Mouse (Mus musculus): ENCODE measurements around the gene Mesd. TPM values are rescaled to one million over a fixed set of nuclear protein-coding genes. Genes with fewer than 3 reads are reported as not detected.

Gene Mesd
- polyA plus RNA-seq, 2 experiments = 39.8 to 79.5 TPM

DNA sequence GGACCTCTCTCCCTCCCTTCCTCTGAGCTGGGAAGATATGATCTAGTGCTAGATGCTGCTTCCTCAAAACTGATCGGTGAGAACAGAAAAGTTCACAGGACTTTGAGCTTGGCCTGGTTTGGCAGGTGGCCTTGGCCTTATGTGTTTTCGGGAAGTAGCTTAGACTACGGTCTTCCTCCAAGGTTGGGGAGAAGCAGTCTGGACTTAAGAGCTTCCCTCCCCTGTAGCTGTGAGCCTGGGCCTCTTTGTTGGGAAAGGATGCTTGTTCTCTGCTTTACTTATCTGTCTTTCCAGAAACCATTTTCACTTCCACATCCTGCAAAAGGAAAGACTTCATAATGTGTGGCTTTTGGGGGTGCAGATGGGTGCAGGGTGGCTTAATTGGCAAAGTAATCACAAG lies 20.6 kb downstream of the Mesd start:
- no peak overlapping the region for H3K9ac ChIP-seq (ENCODE audit: low read depth, low read length, severe bottlenecking)
- no peak for ATAC-seq (ENCODE audit: low FRiP score, low read depth)

DNA sequence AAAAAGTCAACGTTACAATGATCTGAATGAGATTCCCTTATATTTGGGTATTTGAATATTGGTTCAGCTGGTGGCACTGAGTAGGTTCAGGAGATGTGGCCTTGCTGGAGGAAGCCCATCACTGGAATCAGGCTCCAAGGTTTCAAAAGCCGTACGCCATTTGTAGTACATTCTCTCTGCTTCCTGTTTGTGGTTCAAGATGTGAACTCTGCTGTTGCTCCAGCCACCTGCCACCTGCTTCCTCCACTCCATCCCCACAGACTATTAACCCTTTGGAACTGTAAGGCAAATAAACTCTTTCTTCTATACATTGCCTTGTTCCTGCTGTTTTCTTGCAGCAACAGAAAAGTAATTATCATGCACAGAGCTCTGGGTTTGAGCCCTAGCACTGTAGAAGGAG lies 27.6 kb downstream of the Mesd start:
- no peak overlapping the region for H3K4me3 ChIP-seq (replicated peaks; ENCODE audit: low read length)
- TF ChIP-seq POLR2A (IDR thresholded peaks at IDR 0.05; ENCODE audit: borderline replicate concordance, extremely low read depth, insufficient read depth, insufficient read length) = no peak
- no peak overlapping the region for H3K27ac ChIP-seq (replicated peaks; ENCODE audit: low read depth, low read length)
- H3K36me3 ChIP-seq (ENCODE audit: control insufficient read depth, insufficient read depth, low read length) = no peaks in the 10 kb centered on the region
- WGBS = 68% methylated on average over 3 of the region's 3 CpGs
- DNase-seq (ENCODE audit: low spot score) = no peak
- no peak for ATAC-seq (ENCODE audit: low FRiP score, low read depth)
- H3K9ac ChIP-seq (ENCODE audit: low read depth, low read length, severe bottlenecking) = no peak overlapping the region
- no peaks in the 10 kb centered on the region for H3K9me3 ChIP-seq (ENCODE audit: control insufficient read depth, low read length)
- no peaks in the 10 kb centered on the region for H3K27me3 ChIP-seq (ENCODE audit: control insufficient read depth, insufficient read depth, low read length)
- H3K4me2 ChIP-seq (replicated peaks; ENCODE audit: low read depth, low read length, severe bottlenecking) = no peak overlapping the region
- no peaks in the 10 kb centered on the region for H3K4me1 ChIP-seq (ENCODE audit: control insufficient read depth, insufficient read depth, low read length)

More for the DNA sequence above, 20.6 kb downstream of the Mesd start:
- 90% methylated on average over 3 of the region's 3 CpGs for WGBS
- no peaks in the 10 kb centered on the region for H3K27me3 ChIP-seq (ENCODE audit: control insufficient read depth, insufficient read depth, low read length)
- peaks cover 9% of the 10 kb centered on the region for H3K36me3 ChIP-seq (ENCODE audit: control insufficient read depth, insufficient read depth, low read length)
- no peak for TF ChIP-seq POLR2A (IDR thresholded peaks at IDR 0.05; ENCODE audit: borderline replicate concordance, extremely low read depth, insufficient read depth, insufficient read length)
- no peak overlapping the region for H3K4me3 ChIP-seq (replicated peaks; ENCODE audit: low read length)
- H3K4me2 ChIP-seq (replicated peaks; ENCODE audit: low read depth, low read length, severe bottlenecking) = no peak overlapping the region
- no peak for DNase-seq (ENCODE audit: low spot score)
- H3K4me1 ChIP-seq (ENCODE audit: control insufficient read depth, insufficient read depth, low read length) = no peaks in the 10 kb centered on the region
- H3K9me3 ChIP-seq (ENCODE audit: control insufficient read depth, low read length) = no peaks in the 10 kb centered on the region
- H3K27ac ChIP-seq (replicated peaks; ENCODE audit: low read depth, low read length) = no peak overlapping the region

DNA sequence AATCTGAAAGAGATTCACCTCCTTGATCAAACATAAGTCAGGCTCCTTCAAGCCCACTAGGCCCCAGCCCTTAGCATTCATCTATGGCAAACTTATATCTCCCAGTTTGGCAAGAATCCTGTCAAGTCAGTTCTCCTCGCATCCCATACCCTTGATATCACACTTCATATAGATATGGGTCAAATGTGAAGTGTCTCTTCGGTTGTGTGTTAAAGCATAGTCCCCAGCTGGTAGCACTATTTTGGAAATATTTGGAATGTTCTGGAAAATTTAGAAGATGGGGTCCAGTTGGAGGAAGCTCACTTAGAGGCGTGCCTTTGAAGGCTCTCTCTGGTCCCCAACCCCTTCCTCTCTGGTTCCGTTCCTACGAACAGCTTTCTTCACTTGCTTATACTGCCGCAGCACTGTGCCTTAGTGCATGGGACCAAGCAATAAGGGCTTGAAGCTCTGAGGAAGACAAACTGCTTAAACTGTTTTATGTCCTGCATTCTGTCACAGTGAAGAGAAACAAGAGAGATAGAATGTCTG lies 29.2 kb downstream of the Mesd start:
- Histone ChIP-seq H3K4me1 (ENCODE audit: control insufficient read depth, insufficient read depth, low read length) (no peaks in the 10 kb centered on the region), H3K9ac (ENCODE audit: low read depth, low read length, severe bottlenecking) (no peak overlapping the region), H3K9me3 (ENCODE audit: control insufficient read depth, low read length) (no peaks in the 10 kb centered on the region), H3K4me2 (replicated peaks; ENCODE audit: low read depth, low read length, severe bottlenecking) (no peak overlapping the region), H3K4me3 (replicated peaks; ENCODE audit: low read length) (no peak overlapping the region), H3K27ac (replicated peaks; ENCODE audit: low read depth, low read length) (no peak overlapping the region), H3K36me3 (ENCODE audit: control insufficient read depth, insufficient read depth, low read length) (no peaks in the 10 kb centered on the region), H3K27me3 (ENCODE audit: control insufficient read depth, insufficient read depth, low read length) (no peaks in the 10 kb centered on the region)
- DNase-seq (ENCODE audit: low spot score) = no peak
- 87% methylated on average over 6 of the region's 6 CpGs for WGBS
- no peak for ATAC-seq (ENCODE audit: low FRiP score, low read depth)
- TF ChIP-seq POLR2A (IDR thresholded peaks at IDR 0.05; ENCODE audit: borderline replicate concordance, extremely low read depth, insufficient read depth, insufficient read length) = no peak

- no peak for TF ChIP-seq POLR2A (IDR thresholded peaks at IDR 0.05; ENCODE audit: borderline replicate concordance, extremely low read depth, insufficient read depth, insufficient read length)
- ATAC-seq (ENCODE audit: low FRiP score, low read depth) = no peak
- 71% methylated on average over 9 of the region's 9 CpGs for WGBS
These were observed 29.7 kb downstream of the Mesd start for GRCm38 (mm10) chr7:83913995-83914394.

DNA sequence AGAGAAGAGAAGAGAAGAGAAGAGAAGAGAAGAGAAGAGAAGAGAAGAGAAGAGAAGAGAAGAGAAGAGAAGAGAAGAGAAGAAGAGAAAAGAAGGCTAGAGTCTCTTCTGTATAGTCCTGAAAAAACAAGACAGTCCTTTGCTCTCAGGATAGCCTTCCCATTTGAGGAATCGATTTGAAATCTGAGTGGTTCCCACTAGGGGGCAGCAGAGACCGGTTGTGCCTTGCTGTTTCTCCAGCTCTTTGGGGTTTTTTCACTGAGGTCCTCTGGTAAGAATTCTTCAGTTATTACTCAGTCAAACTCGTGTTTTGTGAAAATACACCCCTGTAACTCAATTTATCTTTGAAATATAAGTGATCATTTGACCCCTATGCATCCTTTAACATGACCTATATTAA lies 30.3 kb downstream of the Mesd start:
- H3K27ac ChIP-seq (replicated peaks; ENCODE audit: low read depth, low read length) = no peak overlapping the region
- TF ChIP-seq POLR2A (IDR thresholded peaks at IDR 0.05; ENCODE audit: borderline replicate concordance, extremely low read depth, insufficient read depth, insufficient read length) = no peak
- DNase-seq (ENCODE audit: low spot score) (peak; percentile 91), ATAC-seq (ENCODE audit: low FRiP score, low read depth) (no peak)
- no peaks in the 10 kb centered on the region for H3K36me3 ChIP-seq (ENCODE audit: control insufficient read depth, insufficient read depth, low read length)
- H3K4me2 ChIP-seq (replicated peaks; ENCODE audit: low read depth, low read length, severe bottlenecking) = no peak overlapping the region
- H3K9me3 ChIP-seq (ENCODE audit: control insufficient read depth, low read length) = no peaks in the 10 kb centered on the region
- H3K4me1 ChIP-seq (ENCODE audit: control insufficient read depth, insufficient read depth, low read length) = no peaks in the 10 kb centered on the region
- no peak overlapping the region for H3K4me3 ChIP-seq (replicated peaks; ENCODE audit: low read length)
- 2% methylated on average over 3 of the region's 3 CpGs for WGBS
- no peak overlapping the region for H3K9ac ChIP-seq (ENCODE audit: low read depth, low read length, severe bottlenecking)
- no peaks in the 10 kb centered on the region for H3K27me3 ChIP-seq (ENCODE audit: control insufficient read depth, insufficient read depth, low read length)

More at GRCm38 (mm10) chr7:83913995-83914394, 29.7 kb downstream of the Mesd start:
- H3K9me3 ChIP-seq (ENCODE audit: control insufficient read depth, low read length) = no peaks in the 10 kb centered on the region
- no peak overlapping the region for H3K27ac ChIP-seq (replicated peaks; ENCODE audit: low read depth, low read length)
- no peak for DNase-seq (ENCODE audit: low spot score)
- H3K4me1 ChIP-seq (ENCODE audit: control insufficient read depth, insufficient read depth, low read length) = no peaks in the 10 kb centered on the region
- no peaks in the 10 kb centered on the region for H3K36me3 ChIP-seq (ENCODE audit: control insufficient read depth, insufficient read depth, low read length)
- H3K9ac ChIP-seq (ENCODE audit: low read depth, low read length, severe bottlenecking) = no peak overlapping the region
- no peak overlapping the region for H3K4me3 ChIP-seq (replicated peaks; ENCODE audit: low read length)
- H3K4me2 ChIP-seq (replicated peaks; ENCODE audit: low read depth, low read length, severe bottlenecking) = no peak overlapping the region
- H3K27me3 ChIP-seq (ENCODE audit: control insufficient read depth, insufficient read depth, low read length) = no peaks in the 10 kb centered on the region

GRCm38 (mm10) chr7:83920241-83920640 lies 36.0 kb downstream of the Mesd start:
- DNase-seq (ENCODE audit: low spot score) (no peak), ATAC-seq (ENCODE audit: low FRiP score, low read depth) (no peak)
- WGBS = 49% methylated on average over 4 of the region's 4 CpGs
- no peaks in the 10 kb centered on the region for H3K9me3 ChIP-seq (ENCODE audit: control insufficient read depth, low read length)
- H3K27ac ChIP-seq (replicated peaks; ENCODE audit: low read depth, low read length) = no peak overlapping the region
- H3K27me3 ChIP-seq (ENCODE audit: control insufficient read depth, insufficient read depth, low read length) = no peaks in the 10 kb centered on the region
- H3K36me3 ChIP-seq (ENCODE audit: control insufficient read depth, insufficient read depth, low read length) = no peaks in the 10 kb centered on the region
- H3K4me2 ChIP-seq (replicated peaks; ENCODE audit: low read depth, low read length, severe bottlenecking) = no peak overlapping the region
- TF ChIP-seq POLR2A (IDR thresholded peaks at IDR 0.05; ENCODE audit: borderline replicate concordance, extremely low read depth, insufficient read depth, insufficient read length) = no peak
- no peaks in the 10 kb centered on the region for H3K4me1 ChIP-seq (ENCODE audit: control insufficient read depth, insufficient read depth, low read length)
- H3K4me3 ChIP-seq (replicated peaks; ENCODE audit: low read length) = no peak overlapping the region
- no peak overlapping the region for H3K9ac ChIP-seq (ENCODE audit: low read depth, low read length, severe bottlenecking)
